Mouse (Mus musculus): Measurements from ENCODE around the gene Zfp90. TPM values are rescaled to one million over a fixed set of nuclear protein-coding genes. Genes with fewer than 3 reads are reported as not detected.
A peak's percentile ranks its signal among the peaks of the same experiment; 100 is the strongest.

The Zfp90 gene
- polyA plus RNA-seq (2014; fragmentation: Nextera tagmentation; extraction: Ambion mirVana): 15.9 and 19.5 TPM in 2 replicates

- peak within 1 kb of the TSS; percentile 79 for H3K9ac ChIP-seq (ENCODE audit: low read depth, low read length)
- 0% methylated on average over 46 of the region's 46 CpGs for WGBS
- H3K4me1 ChIP-seq (ENCODE audit: control insufficient read depth, insufficient read depth, low read length): 0 out of 2 replicates have a peak, but pooled peaks cover 2% of the 10 kb centered on the region
- peak within 1 kb of the TSS; percentile 95 for H3K27ac ChIP-seq (ENCODE audit: low read depth, low read length)
- no peaks in the 10 kb centered on the region for H3K27me3 ChIP-seq (ENCODE audit: control insufficient read depth, insufficient read depth, low read length)
- no peaks in the 10 kb centered on the region for H3K9me3 ChIP-seq (ENCODE audit: control insufficient read depth, low read length)
- peaks cover 26% of the 10 kb centered on the region for H3K36me3 ChIP-seq (ENCODE audit: control insufficient read depth, insufficient read depth, low read length)
- H3K4me2 ChIP-seq (replicated peaks; ENCODE audit: low read depth, low read length): peak within 1 kb of the TSS; percentile 73
- ATAC-seq (ENCODE audit: low FRiP score, low TSS enrichment): peak; percentile 97
- peak within 1 kb of the TSS; percentile 78 for H3K4me3 ChIP-seq (ENCODE audit: low read length)
Observed at GRCm38 (mm10) chr8:106415182-106415971, at the start of gene Zfp90. TSS of gene Zfp90 (plus strand) at chr8:106415327.

- 76% methylated on average over 3 of the region's 3 CpGs for WGBS
- no peak overlapping the region for H3K9ac ChIP-seq (ENCODE audit: low read depth, low read length)
- no peak for ATAC-seq (ENCODE audit: low FRiP score, low TSS enrichment)
Observed at GRCm38 (mm10) chr8:106368501-106368900, 46.6 kb upstream of the Zfp90 start.

GRCm38 (mm10) chr8:106369069-106369468 lies 46.1 kb upstream of the Zfp90 start:
- H3K27me3 ChIP-seq (ENCODE audit: control insufficient read depth, insufficient read depth, low read length): no peaks in the 10 kb centered on the region
- ATAC-seq (ENCODE audit: low FRiP score, low TSS enrichment): no peak
- H3K27ac ChIP-seq (ENCODE audit: low read depth, low read length): no peak overlapping the region
- no peaks in the 10 kb centered on the region for H3K4me1 ChIP-seq (ENCODE audit: control insufficient read depth, insufficient read depth, low read length)
- no peak overlapping the region for H3K9ac ChIP-seq (ENCODE audit: low read depth, low read length)
- WGBS: 85% methylated on average over 7 of the region's 7 CpGs
- H3K4me3 ChIP-seq (ENCODE audit: low read length): no peak overlapping the region
- no peaks in the 10 kb centered on the region for H3K36me3 ChIP-seq (ENCODE audit: control insufficient read depth, insufficient read depth, low read length)
- H3K9me3 ChIP-seq (ENCODE audit: control insufficient read depth, low read length): no peaks in the 10 kb centered on the region
- H3K4me2 ChIP-seq (replicated peaks; ENCODE audit: low read depth, low read length): no peak overlapping the region

More at GRCm38 (mm10) chr8:106368501-106368900, 46.6 kb upstream of the Zfp90 start:
- Histone ChIP-seq H3K4me1 (ENCODE audit: control insufficient read depth, insufficient read depth, low read length) (no peaks in the 10 kb centered on the region), H3K27me3 (ENCODE audit: control insufficient read depth, insufficient read depth, low read length) (no peaks in the 10 kb centered on the region), H3K27ac (ENCODE audit: low read depth, low read length) (no peak overlapping the region), H3K4me3 (ENCODE audit: low read length) (no peak overlapping the region), H3K36me3 (ENCODE audit: control insufficient read depth, insufficient read depth, low read length) (no peaks in the 10 kb centered on the region), H3K4me2 (replicated peaks; ENCODE audit: low read depth, low read length) (no peak overlapping the region), H3K9me3 (ENCODE audit: control insufficient read depth, low read length) (no peaks in the 10 kb centered on the region)

GRCm38 (mm10) chr8:106375957-106376356 lies 39.2 kb upstream of the Zfp90 start:
- no peak for ATAC-seq (ENCODE audit: low FRiP score, low TSS enrichment)
- no peaks in the 10 kb centered on the region for H3K27me3 ChIP-seq (ENCODE audit: control insufficient read depth, insufficient read depth, low read length)
- WGBS: 74% methylated on average over 7 of the region's 7 CpGs
- no peaks in the 10 kb centered on the region for H3K36me3 ChIP-seq (ENCODE audit: control insufficient read depth, insufficient read depth, low read length)
- H3K4me2 ChIP-seq (replicated peaks; ENCODE audit: low read depth, low read length): no peak overlapping the region
- H3K9ac ChIP-seq (ENCODE audit: low read depth, low read length): no peak overlapping the region
- no peak overlapping the region for H3K27ac ChIP-seq (ENCODE audit: low read depth, low read length)
- H3K4me3 ChIP-seq (ENCODE audit: low read length): no peak overlapping the region
- 0 out of 2 replicates have a peak, but pooled peaks cover 3% of the 10 kb centered on the region for H3K4me1 ChIP-seq (ENCODE audit: control insufficient read depth, insufficient read depth, low read length)
- H3K9me3 ChIP-seq (ENCODE audit: control insufficient read depth, low read length): no peaks in the 10 kb centered on the region

- 28% methylated on average over 9 of the region's 9 CpGs for WGBS
- H3K9me3 ChIP-seq (ENCODE audit: control insufficient read depth, low read length): no peaks in the 10 kb centered on the region
- H3K9ac ChIP-seq (ENCODE audit: low read depth, low read length): no peak overlapping the region
- H3K36me3 ChIP-seq (ENCODE audit: control insufficient read depth, insufficient read depth, low read length): no peaks in the 10 kb centered on the region
- H3K27ac ChIP-seq (ENCODE audit: low read depth, low read length): no peak overlapping the region
- H3K4me2 ChIP-seq (replicated peaks; ENCODE audit: low read depth, low read length): no peak overlapping the region
- no peaks in the 10 kb centered on the region for H3K27me3 ChIP-seq (ENCODE audit: control insufficient read depth, insufficient read depth, low read length)
- 0 out of 2 replicates have a peak, but pooled peaks cover 3% of the 10 kb centered on the region for H3K4me1 ChIP-seq (ENCODE audit: control insufficient read depth, insufficient read depth, low read length)
- no peak overlapping the region for H3K4me3 ChIP-seq (ENCODE audit: low read length)
- no peak for ATAC-seq (ENCODE audit: low FRiP score, low TSS enrichment)
Observed at GRCm38 (mm10) chr8:106376862-106377261, 38.3 kb upstream of the Zfp90 start.

GRCm38 (mm10) chr8:106378501-106379048 lies 36.6 kb upstream of the Zfp90 start:
- 60% methylated on average over 6 of the region's 7 CpGs for WGBS
- no peaks in the 10 kb centered on the region for H3K36me3 ChIP-seq (ENCODE audit: control insufficient read depth, insufficient read depth, low read length)
- no peak for ATAC-seq (ENCODE audit: low FRiP score, low TSS enrichment)

GRCm38 (mm10) chr8:106379357-106379756 lies 35.8 kb upstream of the Zfp90 start:
- ATAC-seq (ENCODE audit: low FRiP score, low TSS enrichment): no peak
- Histone ChIP-seq H3K36me3 (ENCODE audit: control insufficient read depth, insufficient read depth, low read length) (no peaks in the 10 kb centered on the region), H3K4me2 (replicated peaks; ENCODE audit: low read depth, low read length) (no peak overlapping the region), H3K9me3 (ENCODE audit: control insufficient read depth, low read length) (no peaks in the 10 kb centered on the region), H3K4me3 (ENCODE audit: low read length) (no peak overlapping the region), H3K9ac (ENCODE audit: low read depth, low read length) (no peak overlapping the region), H3K4me1 (ENCODE audit: control insufficient read depth, insufficient read depth, low read length) (0 out of 2 replicates have a peak, but pooled peaks cover 3% of the 10 kb centered on the region), H3K27me3 (ENCODE audit: control insufficient read depth, insufficient read depth, low read length) (no peaks in the 10 kb centered on the region), H3K27ac (ENCODE audit: low read depth, low read length) (no peak overlapping the region)
- 84% methylated on average over 5 of the region's 5 CpGs for WGBS

More at GRCm38 (mm10) chr8:106378501-106379048, 36.6 kb upstream of the Zfp90 start:
- Histone ChIP-seq H3K4me1 (ENCODE audit: control insufficient read depth, insufficient read depth, low read length) (0 out of 2 replicates have a peak, but pooled peaks cover 3% of the 10 kb centered on the region), H3K9me3 (ENCODE audit: control insufficient read depth, low read length) (no peaks in the 10 kb centered on the region), H3K27me3 (ENCODE audit: control insufficient read depth, insufficient read depth, low read length) (no peaks in the 10 kb centered on the region), H3K4me2 (replicated peaks; ENCODE audit: low read depth, low read length) (no peak overlapping the region), H3K27ac (ENCODE audit: low read depth, low read length) (no peak overlapping the region), H3K9ac (ENCODE audit: low read depth, low read length) (no peak overlapping the region), H3K4me3 (ENCODE audit: low read length) (no peak overlapping the region)

- H3K4me3 ChIP-seq (ENCODE audit: low read length): no peak overlapping the region
- WGBS: 85% methylated on average over 6 of the region's 6 CpGs
- ATAC-seq (ENCODE audit: low FRiP score, low TSS enrichment): no peak
- 0 out of 2 replicates have a peak, but pooled peaks cover 3% of the 10 kb centered on the region for H3K4me1 ChIP-seq (ENCODE audit: control insufficient read depth, insufficient read depth, low read length)
- no peak overlapping the region for H3K9ac ChIP-seq (ENCODE audit: low read depth, low read length)
- H3K4me2 ChIP-seq (replicated peaks; ENCODE audit: low read depth, low read length): no peak overlapping the region
- no peaks in the 10 kb centered on the region for H3K9me3 ChIP-seq (ENCODE audit: control insufficient read depth, low read length)
- H3K36me3 ChIP-seq (ENCODE audit: control insufficient read depth, insufficient read depth, low read length): no peaks in the 10 kb centered on the region
- H3K27ac ChIP-seq (ENCODE audit: low read depth, low read length): no peak overlapping the region
- H3K27me3 ChIP-seq (ENCODE audit: control insufficient read depth, insufficient read depth, low read length): no peaks in the 10 kb centered on the region
Observed at GRCm38 (mm10) chr8:106381026-106381425, 34.1 kb upstream of the Zfp90 start.

All from kidney, embryonic 14.5 days (tissue).